Mouse (Mus musculus): ENCODE data around the gene Llgl2. TPM values are rescaled to one million over a fixed set of nuclear protein-coding genes. Genes with fewer than 3 reads are reported as not detected.

The Llgl2 gene
- polyA plus RNA-seq, 1 experiment from 2014 or later = 59.2 TPM

- Histone ChIP-seq H3K9ac (ENCODE audit: low read length) (no peak overlapping the region), H3K36me3 (ENCODE audit: control insufficient read depth, insufficient read depth, low read length) (peaks cover 13% of the 10 kb centered on the region), H3K4me1 (replicated peaks; ENCODE audit: control insufficient read depth, insufficient read depth, low read length) (peaks cover 23% of the 10 kb centered on the region), H3K4me2 (ENCODE audit: low read length) (no peak overlapping the region), H3K4me3 (ENCODE audit: low read depth, low read length) (no peak overlapping the region), H3K9me3 (ENCODE audit: control insufficient read depth, low read length) (no peaks in the 10 kb centered on the region), H3K27ac (ENCODE audit: low read depth) (no peak overlapping the region), H3K27me3 (replicated peaks; ENCODE audit: control insufficient read depth, insufficient read depth, low read length) (no peaks in the 10 kb centered on the region)
- ATAC-seq (replicated peaks; ENCODE audit: low FRiP score, low TSS enrichment, low read depth) (no peak), DNase-seq (ENCODE audit: low spot score) (peak; percentile 71)
- 29% methylated on average over 4 of the region's 4 CpGs for WGBS
Measured at GRCm38 (mm10) chr11:115898886-115899285, 75.0 kb downstream of the Llgl2 start.

GRCm38 (mm10) chr11:115899486-115900266 is 75.8 kb downstream of the Llgl2 start, which contains the start of gene Smim5:
TSS of gene Smim5 (plus strand) at chr11:115899966.
- Histone ChIP-seq H3K36me3 (ENCODE audit: control insufficient read depth, insufficient read depth, low read length) (peaks cover 13% of the 10 kb centered on the region), H3K9me3 (ENCODE audit: control insufficient read depth, low read length) (no peaks in the 10 kb centered on the region), H3K9ac (ENCODE audit: low read length) (no peak within 1 kb of the TSS), H3K4me3 (ENCODE audit: low read depth, low read length) (no peak within 1 kb of the TSS), H3K4me1 (replicated peaks; ENCODE audit: control insufficient read depth, insufficient read depth, low read length) (peaks cover 27% of the 10 kb centered on the region), H3K4me2 (ENCODE audit: low read length) (no peak within 1 kb of the TSS), H3K27ac (ENCODE audit: low read depth) (no peak within 1 kb of the TSS), H3K27me3 (replicated peaks; ENCODE audit: control insufficient read depth, insufficient read depth, low read length) (no peaks in the 10 kb centered on the region)
- DNase-seq (ENCODE audit: low spot score) (peak; percentile 70), ATAC-seq (replicated peaks; ENCODE audit: low FRiP score, low TSS enrichment, low read depth) (peak; percentile 32)
- WGBS = 31% methylated on average over 16 of the region's 16 CpGs

GRCm38 (mm10) chr11:115900561-115901337 is 76.9 kb downstream of the Llgl2 start:
- Histone ChIP-seq H3K4me2 (ENCODE audit: low read length) (no peak overlapping the region), H3K27me3 (replicated peaks; ENCODE audit: control insufficient read depth, insufficient read depth, low read length) (no peaks in the 10 kb centered on the region), H3K9ac (ENCODE audit: low read length) (no peak overlapping the region), H3K4me3 (ENCODE audit: low read depth, low read length) (no peak overlapping the region), H3K36me3 (ENCODE audit: control insufficient read depth, insufficient read depth, low read length) (peaks cover 6% of the 10 kb centered on the region; the same call in 1 of the 2 replicates), H3K27ac (ENCODE audit: low read depth) (no peak overlapping the region), H3K4me1 (replicated peaks; ENCODE audit: control insufficient read depth, insufficient read depth, low read length) (peaks cover 27% of the 10 kb centered on the region), H3K9me3 (ENCODE audit: control insufficient read depth, low read length) (no peaks in the 10 kb centered on the region)
- ATAC-seq (replicated peaks; ENCODE audit: low FRiP score, low TSS enrichment, low read depth) (no peak), DNase-seq (ENCODE audit: low spot score) (no peak)
- WGBS = 84% methylated on average over 8 of the region's 8 CpGs

- Histone ChIP-seq H3K4me1 (replicated peaks; ENCODE audit: control insufficient read depth, insufficient read depth, low read length) (peaks cover 27% of the 10 kb centered on the region), H3K4me3 (ENCODE audit: low read depth, low read length) (no peak overlapping the region), H3K9ac (ENCODE audit: low read length) (no peak overlapping the region), H3K4me2 (ENCODE audit: low read length) (no peak overlapping the region), H3K9me3 (ENCODE audit: control insufficient read depth, low read length) (no peaks in the 10 kb centered on the region), H3K36me3 (ENCODE audit: control insufficient read depth, insufficient read depth, low read length) (peaks cover 4% of the 10 kb centered on the region; the same call in 1 of the 2 replicates), H3K27me3 (replicated peaks; ENCODE audit: control insufficient read depth, insufficient read depth, low read length) (no peaks in the 10 kb centered on the region), H3K27ac (ENCODE audit: low read depth) (no peak overlapping the region)
- ATAC-seq (replicated peaks; ENCODE audit: low FRiP score, low TSS enrichment, low read depth) (no peak), DNase-seq (ENCODE audit: low spot score) (no peak)
- 92% methylated on average over 9 of the region's 9 CpGs for WGBS
Measured at GRCm38 (mm10) chr11:115901338-115902161, 77.7 kb downstream of the Llgl2 start.

- 77% methylated on average over 5 of the region's 5 CpGs for WGBS
- Histone ChIP-seq H3K4me1 (replicated peaks; ENCODE audit: control insufficient read depth, insufficient read depth, low read length) (peaks cover 27% of the 10 kb centered on the region), H3K4me3 (ENCODE audit: low read depth, low read length) (no peak overlapping the region), H3K9me3 (ENCODE audit: control insufficient read depth, low read length) (no peaks in the 10 kb centered on the region), H3K27ac (ENCODE audit: low read depth) (no peak overlapping the region), H3K36me3 (ENCODE audit: control insufficient read depth, insufficient read depth, low read length) (no peaks in the 10 kb centered on the region), H3K27me3 (replicated peaks; ENCODE audit: control insufficient read depth, insufficient read depth, low read length) (no peaks in the 10 kb centered on the region), H3K4me2 (ENCODE audit: low read length) (no peak overlapping the region), H3K9ac (ENCODE audit: low read length) (no peak overlapping the region)
- no peak for ATAC-seq (replicated peaks; ENCODE audit: low FRiP score, low TSS enrichment, low read depth)
- DNase-seq (ENCODE audit: low spot score) = no peak
Measured at GRCm38 (mm10) chr11:115902177-115902576, 78.3 kb downstream of the Llgl2 start.

- no peak for DNase-seq (ENCODE audit: low spot score)
- Histone ChIP-seq H3K4me2 (ENCODE audit: low read length) (no peak overlapping the region), H3K27me3 (replicated peaks; ENCODE audit: control insufficient read depth, insufficient read depth, low read length) (no peaks in the 10 kb centered on the region), H3K27ac (ENCODE audit: low read depth) (no peak overlapping the region), H3K36me3 (ENCODE audit: control insufficient read depth, insufficient read depth, low read length) (no peaks in the 10 kb centered on the region), H3K4me3 (ENCODE audit: low read depth, low read length) (no peak overlapping the region), H3K4me1 (replicated peaks; ENCODE audit: control insufficient read depth, insufficient read depth, low read length) (peaks cover 27% of the 10 kb centered on the region), H3K9ac (ENCODE audit: low read length) (no peak overlapping the region), H3K9me3 (ENCODE audit: control insufficient read depth, low read length) (no peaks in the 10 kb centered on the region)
- 87% methylated on average over 1 of the region's 1 CpGs for WGBS
- no peak for ATAC-seq (replicated peaks; ENCODE audit: low FRiP score, low TSS enrichment, low read depth)
Measured at GRCm38 (mm10) chr11:115902831-115903230, 79.0 kb downstream of the Llgl2 start.

GRCm38 (mm10) chr11:115903384-115904230 is 79.8 kb downstream of the Llgl2 start:
- H3K4me3 ChIP-seq (ENCODE audit: low read depth, low read length) = no peak overlapping the region
- ATAC-seq (replicated peaks; ENCODE audit: low FRiP score, low TSS enrichment, low read depth) (peak; percentile 43; the same call in 1 of the 2 replicates), DNase-seq (ENCODE audit: low spot score) (peak; percentile 54)
- no peak overlapping the region for H3K4me2 ChIP-seq (ENCODE audit: low read length)
- peak overlapping the region; percentile 43; the same call in 1 of the 2 replicates for H3K27ac ChIP-seq (ENCODE audit: low read depth)
- WGBS = 53% methylated on average over 11 of the region's 11 CpGs
- H3K27me3 ChIP-seq (replicated peaks; ENCODE audit: control insufficient read depth, insufficient read depth, low read length) = no peaks in the 10 kb centered on the region
- no peak overlapping the region for H3K9ac ChIP-seq (ENCODE audit: low read length)
- H3K4me1 ChIP-seq (replicated peaks; ENCODE audit: control insufficient read depth, insufficient read depth, low read length) = peaks cover 27% of the 10 kb centered on the region
- H3K9me3 ChIP-seq (ENCODE audit: control insufficient read depth, low read length) = no peaks in the 10 kb centered on the region
- H3K36me3 ChIP-seq (ENCODE audit: control insufficient read depth, insufficient read depth, low read length) = no peaks in the 10 kb centered on the region

All from intestine, embryonic 14.5 days (tissue).